Mouse (Mus musculus) urinary bladder, postnatal 14 days (tissue): ENCODE data around the gene Slc7a6.
"Not testable (repeated sequence)": the region's sequence is repeated elsewhere in the genome, so short reads cannot be mapped to it uniquely, and the experiment has no call there.

Source experiments
- DNase-seq: peaks from one replicate; pipeline ENCODE4 v3.0.0; 2021; ENCODE audit warnings: low spot score

Slc7a6 gene

DNA sequence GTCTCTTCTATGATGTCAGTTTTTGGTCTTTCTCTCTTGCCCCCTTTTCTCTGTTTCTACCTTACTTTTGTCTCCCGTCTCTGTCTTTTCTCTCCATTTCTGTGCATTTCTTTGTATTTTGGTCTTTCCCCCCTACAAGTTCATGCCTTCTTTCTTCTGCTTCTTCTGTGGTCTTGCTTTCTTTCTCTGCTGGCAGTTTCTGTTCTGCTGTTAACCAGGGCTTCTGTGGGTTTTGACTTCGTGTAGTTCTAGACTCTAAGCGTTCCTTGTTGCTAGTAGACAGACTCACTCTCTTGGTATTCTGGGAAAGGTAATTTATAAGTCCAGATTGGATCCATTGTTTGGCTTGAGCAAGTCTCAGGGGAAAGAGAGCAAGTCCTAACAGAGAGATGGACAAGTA, 17.7 kb downstream of the Slc7a6 start:
- no peak for DNase-seq

DNA sequence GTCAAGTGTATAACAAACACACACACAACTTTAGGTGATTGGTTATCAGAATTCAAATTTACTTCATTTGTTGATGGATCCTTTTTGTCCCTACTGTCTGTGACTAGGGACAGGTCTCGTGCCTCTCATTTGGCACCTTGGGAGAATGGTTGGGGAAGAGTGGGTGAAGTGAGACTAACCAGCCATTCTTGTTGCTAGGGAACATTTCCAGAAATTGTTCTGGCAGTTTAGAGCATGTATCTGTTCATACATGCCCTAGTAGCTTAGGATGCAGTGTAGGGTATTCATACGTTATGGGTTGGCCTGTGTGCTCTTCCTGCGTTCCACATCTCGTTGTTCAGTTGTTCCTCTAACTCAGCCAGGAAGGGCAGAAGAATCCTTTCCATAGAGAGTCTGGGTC, 20.5 kb downstream of the Slc7a6 start:
- DNase-seq, result no peak

DNA sequence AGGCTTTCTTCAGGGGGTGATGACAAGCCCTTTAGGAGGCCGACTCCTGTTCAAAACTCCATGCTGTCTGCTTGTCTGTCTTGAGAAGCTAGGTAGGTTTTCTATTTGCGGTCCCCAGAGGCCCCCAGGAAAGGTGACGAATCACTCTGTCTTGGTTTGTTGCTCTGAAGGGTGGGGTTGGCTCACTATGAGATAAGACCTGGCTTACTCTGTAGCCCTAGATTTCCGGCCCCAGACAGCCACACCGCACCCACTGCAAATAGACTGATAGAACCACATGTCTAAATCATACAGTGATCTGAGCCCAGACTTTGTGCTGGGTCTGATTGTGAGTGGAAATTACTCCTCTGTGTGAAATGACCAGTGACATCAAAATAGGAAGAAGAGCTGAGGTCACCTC, 23.0 kb downstream of the Slc7a6 start:
- DNase-seq, result peak; percentile 45

DNA sequence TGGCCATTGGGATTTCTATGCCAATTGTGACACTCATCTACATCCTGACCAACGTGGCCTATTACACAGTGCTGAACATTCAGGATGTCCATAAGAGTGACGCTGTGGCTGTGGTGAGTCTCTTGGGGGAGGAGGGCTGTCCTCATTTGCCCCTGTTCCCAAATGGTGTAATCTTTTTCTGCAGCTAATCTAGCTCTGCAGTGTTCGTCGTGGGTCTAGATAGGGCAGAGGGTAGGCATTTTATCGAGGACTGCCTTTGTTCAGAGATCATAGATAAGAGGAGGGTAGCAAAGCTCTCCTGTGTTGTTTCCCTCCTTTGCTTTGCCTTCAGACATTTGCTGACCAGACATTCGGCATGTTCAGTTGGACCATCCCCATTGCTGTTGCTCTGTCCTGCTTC, 24.5 kb downstream of the Slc7a6 start:
- no peak for DNase-seq

DNA sequence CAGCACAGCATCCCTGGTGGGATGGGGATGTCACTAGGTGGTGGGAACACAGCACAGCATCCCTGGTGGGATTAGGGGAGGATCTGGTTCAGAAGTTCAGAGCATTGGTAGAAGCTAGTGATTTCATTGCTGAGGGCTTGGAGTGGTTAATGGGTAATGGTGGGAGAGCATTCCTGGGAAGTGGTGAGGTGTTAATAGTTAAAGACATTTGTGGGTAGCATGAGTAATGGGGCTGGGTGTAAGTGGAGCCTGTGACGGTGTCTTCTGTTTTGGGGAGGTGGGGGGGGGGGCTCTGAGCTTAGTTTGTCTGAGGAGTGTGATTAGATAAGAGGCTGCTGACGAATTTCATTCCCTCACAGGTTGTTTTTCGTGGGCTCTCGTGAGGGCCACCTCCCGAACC, 25.4 kb downstream of the Slc7a6 start:
- DNase-seq, result no peak

DNA sequence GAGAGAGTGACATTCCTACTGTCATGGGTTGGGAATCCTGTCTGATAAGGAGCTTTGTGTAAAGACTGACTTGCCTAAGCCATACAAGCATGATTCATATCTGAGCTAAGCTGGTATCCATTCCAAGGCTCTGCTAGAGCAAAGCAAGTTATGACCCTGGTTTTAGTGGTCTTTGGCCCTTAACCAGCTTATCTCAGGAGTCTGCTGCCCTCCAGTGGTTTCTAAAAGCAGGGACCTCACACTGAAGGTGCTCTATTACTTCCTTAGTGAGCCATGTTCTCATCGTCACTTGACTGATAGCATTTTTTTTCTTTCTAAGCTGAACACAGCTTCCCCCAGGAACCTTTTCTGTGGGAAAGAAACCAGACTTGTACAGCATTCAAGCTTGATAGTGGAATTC, 30.1 kb downstream of the Slc7a6 start:
- DNase-seq, result peak; percentile 41

DNA sequence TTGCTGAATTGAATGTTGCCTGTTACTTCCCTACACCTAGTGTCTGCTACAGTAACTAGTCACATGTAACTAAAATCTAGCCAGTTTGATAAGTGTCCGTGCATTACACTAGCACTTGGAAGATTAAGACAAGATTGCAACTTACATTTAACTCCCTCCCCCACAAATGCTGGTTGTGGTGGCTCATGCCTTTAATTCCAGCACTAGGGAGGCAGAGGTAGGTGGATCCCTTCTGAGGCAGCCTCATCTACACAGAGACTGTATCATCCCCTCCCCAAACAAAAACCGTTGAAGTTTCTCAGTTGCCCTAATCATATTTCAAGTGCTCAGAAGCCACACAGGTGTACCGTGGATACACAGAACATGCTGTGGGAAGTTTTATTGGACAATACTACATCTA, 30.9 kb downstream of the Slc7a6 start:
- not testable (repeated sequence) for DNase-seq

DNA sequence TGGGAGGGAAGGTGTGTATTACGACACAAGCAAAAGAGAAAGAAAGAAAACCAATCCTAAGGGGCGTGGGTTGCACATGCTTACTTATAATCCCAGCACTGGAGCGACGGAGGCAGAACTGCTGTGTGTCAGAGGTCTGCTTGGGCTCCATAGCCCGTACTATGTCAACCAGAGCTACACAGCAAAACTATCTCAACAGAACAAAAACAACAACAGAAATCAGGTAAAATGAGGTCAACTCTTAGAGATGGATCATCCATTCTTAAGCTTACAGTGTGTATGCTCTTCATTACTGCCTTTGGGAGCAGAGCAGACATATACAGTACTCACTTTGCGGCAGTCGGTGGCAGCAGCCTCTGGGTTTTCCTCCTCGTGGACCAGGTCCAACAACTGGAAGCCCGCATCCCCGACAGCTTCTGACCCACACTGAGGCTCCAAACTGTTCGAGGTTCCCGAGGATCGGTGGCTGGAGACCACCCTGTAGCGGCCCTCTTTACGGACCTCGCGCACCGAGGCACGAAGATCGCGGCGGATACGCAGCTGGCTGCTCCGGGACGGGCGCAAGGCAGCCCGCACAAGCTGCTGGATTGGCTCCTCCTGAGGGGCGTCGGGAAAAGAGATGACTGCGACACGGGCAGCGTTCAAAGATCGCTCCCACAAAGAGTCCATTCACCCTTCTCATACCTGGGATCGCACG, 41.5 kb downstream of the Slc7a6 start:
- peak; percentile 38 for DNase-seq

DNA sequence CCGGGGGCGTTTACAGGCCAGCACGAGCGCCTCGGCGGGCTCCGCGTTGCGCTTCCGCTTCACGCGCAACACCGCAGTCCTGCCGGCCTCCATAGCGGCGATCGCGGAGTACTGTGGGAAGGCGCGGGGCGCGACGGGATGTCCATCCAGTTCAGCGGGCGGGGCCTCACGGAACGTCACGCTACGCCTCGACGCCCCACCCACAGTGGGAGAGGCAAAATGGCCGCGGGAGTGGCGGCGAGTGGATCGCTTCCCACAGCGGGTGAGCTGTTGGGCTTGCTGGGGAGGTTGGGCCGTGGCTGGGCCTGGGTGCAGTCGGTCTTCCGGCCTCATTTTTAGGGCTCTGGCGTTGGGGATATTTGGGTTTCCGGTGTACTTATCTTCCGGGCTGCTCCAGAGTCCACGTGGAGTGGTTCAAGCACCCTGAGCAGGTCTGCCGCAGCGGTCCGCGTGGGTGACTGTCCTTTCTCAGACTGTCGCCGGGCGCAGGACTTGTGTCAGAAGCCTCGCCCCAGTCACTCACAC, 42.2 kb downstream of the Slc7a6 start, which contains the start of the genes Slc7a6os and Prmt7:
Slc7a6os (minus strand) TSS at position 115 of the 525 bp plus-strand sequence.
Prmt7 (plus strand) TSS at position 116 of the 525 bp plus-strand sequence.
- peak; percentile 97 for DNase-seq

DNA sequence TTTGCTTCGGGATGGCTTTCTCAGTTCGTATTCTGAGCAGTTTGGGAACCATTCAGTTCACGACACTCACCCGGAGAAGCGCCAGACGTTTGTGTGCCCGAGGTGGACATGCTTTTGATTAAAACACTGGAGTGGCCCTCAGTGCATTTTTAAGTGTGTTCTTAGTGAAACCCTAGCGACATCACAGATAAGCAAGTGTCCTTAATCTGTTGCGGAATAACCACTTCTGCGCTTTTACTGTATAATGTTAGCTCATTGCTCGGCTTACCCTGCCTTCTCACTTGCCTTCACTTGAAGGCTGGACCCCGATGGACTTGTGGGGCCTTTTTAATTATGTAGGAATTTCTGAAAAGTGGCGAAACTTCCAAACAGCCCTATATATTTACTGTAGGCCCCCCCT, 42.8 kb downstream of the Slc7a6 start:
- no peak for DNase-seq

DNA sequence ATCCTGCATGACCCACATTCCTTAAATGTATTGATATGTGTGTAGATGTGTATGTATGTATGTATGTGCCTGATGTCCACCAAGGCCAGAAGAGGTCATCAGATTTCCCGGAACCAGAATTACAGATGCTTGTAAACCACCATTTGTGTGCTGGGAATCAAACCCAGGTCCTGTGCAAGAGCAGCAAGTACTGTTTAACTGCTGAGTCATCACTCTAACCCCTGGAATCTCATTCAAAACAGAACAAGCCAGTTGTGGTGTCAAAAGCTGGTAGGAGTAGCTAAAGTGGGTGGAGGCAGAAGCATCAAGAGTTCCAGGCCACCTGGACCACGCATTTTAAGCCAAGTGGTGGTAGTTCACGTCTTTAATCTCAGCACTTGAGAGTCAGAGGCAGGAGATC, 45.3 kb downstream of the Slc7a6 start:
- DNase-seq, result no peak

DNA sequence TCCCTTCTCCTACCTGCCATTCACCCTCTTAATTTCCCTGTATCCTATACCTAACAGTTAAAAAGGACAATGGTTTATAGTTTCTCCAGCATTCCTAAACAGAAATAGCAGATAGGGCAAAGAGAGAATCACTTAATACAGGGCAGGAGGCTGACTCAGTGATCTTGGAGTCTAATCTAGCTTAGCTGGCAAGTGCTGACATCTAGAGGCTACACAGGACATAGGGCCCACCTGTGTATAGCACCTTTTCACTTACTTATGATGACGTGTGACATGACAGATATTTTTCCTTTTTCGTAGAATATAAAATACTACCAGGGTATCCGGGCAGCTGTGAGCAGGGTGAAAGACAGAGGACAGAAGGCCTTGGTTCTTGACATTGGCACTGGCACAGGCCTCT, 51.0 kb downstream of the Slc7a6 start:
- DNase-seq, result no peak

DNA sequence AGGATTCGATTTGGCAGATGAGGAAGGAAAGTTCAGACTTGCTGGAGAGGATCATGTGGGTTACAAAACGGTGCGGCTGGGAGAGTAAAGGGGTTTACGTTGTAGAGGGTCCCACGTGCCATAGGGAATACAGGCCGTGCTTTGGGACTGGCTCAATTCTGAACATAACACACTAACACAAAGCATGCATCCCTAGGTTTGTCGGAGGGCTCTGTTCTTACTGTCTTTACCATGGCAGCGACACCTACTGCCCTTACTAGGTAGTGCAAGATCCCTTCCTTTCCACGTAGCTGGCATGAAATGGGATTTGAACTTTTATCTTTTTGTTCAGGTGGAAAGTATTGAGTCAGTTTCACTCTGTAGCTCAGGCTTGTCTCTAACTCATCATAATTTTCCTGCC, 57.9 kb downstream of the Slc7a6 start:
- DNase-seq, result peak; percentile 59

DNA sequence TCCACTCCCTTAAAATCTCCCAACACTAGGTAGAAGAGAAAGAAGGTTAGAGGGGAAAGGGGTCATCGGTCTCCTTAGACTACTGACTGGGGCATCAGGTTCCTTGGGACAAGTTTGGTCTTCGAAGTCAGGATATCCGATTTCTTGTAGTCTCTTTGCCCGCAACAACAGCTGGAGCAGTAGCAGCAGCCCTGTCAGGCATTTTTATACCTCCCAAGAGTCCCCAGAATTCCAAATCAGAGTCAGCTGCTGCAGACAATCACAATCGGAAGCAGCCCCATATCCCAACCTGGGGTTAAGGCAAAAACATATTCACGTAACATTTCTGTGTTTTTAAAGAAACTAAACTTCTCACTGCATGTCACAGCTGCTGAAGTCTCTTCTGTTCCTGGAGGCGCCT, 62.9 kb downstream of the Slc7a6 start:
- no peak for DNase-seq

DNA sequence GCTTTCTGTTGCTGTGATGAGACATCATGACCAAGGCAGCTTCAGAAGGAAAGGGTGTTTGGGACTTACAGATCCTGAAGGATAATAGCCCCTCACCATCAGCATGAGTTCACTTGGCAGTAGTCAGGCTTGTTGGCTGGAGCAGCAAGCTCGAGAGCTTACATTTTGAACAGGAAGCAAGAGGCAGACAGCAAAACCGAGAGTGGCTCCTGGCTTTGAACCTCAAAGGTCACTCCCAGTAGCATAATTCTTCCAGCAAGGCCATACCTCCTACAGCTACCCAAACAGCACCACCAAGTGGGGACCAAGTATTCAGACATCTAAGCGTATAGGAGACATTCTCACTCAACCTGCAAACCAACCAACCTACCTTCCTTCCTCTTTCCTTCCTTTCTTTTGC, 64.1 kb downstream of the Slc7a6 start:
- DNase-seq, result no peak

DNA sequence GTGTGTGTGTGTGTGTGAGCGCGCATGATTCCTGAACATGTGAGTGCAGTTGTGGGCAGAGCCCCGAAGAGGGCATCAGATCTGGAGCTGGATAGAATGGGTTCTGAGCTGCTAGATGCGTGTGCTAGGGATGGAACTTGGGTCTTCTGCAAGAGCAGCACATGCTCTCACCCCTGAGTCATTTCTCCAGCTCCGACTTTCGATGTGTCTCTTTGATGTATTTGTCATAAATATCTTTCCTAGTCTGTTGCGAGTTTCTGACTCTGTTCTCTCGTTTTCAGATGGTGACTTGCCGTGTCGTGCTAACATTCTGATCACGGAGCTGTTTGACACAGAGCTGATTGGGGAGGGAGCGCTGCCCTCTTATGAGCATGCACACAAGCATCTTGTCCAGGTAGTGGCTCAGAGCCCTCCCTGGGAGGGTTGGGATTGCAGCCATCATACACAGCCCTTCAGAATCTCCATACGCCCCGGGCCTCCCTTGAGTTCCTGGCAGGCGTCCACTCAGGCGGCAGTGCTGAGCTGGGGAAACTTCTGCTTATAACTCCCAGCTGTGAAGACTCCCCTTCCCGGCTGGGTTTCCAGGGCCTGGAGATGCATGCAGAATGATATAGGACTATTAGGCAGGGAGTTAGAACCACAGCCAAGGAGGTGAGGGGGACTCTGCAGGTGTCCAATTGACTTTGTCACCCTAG, 66.1 kb downstream of the Slc7a6 start:
- DNase-seq, result no peak

DNA sequence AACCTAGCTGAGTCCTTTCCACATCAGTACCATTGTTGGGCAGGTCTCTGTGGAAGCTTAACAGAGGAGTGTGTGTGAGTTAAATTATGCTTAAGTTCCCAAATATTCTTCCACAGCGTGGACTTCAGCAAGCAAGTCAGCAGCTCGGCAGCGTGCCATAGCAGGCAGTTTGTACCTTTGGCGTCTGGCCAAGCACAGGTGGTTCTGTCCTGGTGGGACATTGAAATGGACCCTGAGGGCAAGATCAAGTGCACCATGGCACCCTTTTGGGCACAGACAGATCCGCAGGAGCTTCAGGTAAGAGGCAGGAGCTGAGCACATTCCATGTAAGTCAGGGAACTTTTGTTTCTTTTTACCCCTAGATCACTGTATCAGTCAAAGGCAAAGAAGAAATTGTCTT, 68.4 kb downstream of the Slc7a6 start:
- DNase-seq, result peak; percentile 44
